Mouse (Mus musculus): Measurements from ENCODE around the gene Rps6kl1. TPM values are rescaled to one million over a fixed set of nuclear protein-coding genes. Genes with fewer than 3 reads are reported as not detected.

Rps6kl1 gene
- total and polyA plus RNA-seq, 3 experiments, result 5.4 to 6.2 TPM; not detected in 1

DNA sequence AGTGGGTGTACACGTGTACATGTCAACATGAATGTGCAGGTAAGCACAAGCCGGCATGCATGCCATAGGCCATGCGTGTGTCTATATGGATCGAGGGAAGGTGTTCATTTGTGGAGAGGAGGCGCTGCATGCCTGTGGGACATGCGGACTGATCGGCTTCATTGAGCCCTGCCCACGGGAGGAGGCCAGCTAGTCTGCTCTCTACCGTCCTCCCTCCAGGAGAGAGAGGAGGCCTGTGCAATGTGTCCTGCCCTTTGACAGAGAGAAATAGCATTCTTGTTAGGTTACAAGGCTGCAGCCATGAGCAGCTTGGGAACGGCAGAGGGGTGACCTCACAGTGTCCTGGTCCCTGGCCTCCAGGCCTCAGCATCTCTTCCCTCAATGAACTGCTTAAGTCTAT is 45.1 kb upstream of the Rps6kl1 start:
- Histone ChIP-seq H3K36me3 (ENCODE audit: control insufficient read depth in 1 of 2, insufficient read depth in 2 of 2, low read length in 2 of 2) (no peaks in the 10 kb centered on the region), H3K9ac (ENCODE audit: control insufficient read depth, low read depth, low read length, poor library complexity, severe bottlenecking) (no peak overlapping the region), H3K4me3 (ENCODE audit: control insufficient read depth in 1 of 2, insufficient read depth in 1 of 2, low read depth in 2 of 2, low read length in 2 of 2) (no peak overlapping the region), H3K4me1 (ENCODE audit: control insufficient read depth in 1 of 2, insufficient read depth in 2 of 2, low read length in 2 of 2) (peaks cover 0 to 5% of the 10 kb centered on the region in 2 experiments; a peak in 2 of 4 replicates), H3K27me3 (ENCODE audit: control insufficient read depth in 1 of 2, insufficient read depth in 2 of 2, low read length in 2 of 2) (peaks cover 2 to 4% of the 10 kb centered on the region in 2 experiments; a peak in 2 of 4 replicates), H3K9me3 (replicated peaks; ENCODE audit: insufficient read depth, low read length) (no peaks in the 10 kb centered on the region), H3K27ac (ENCODE audit: control insufficient read depth, low read depth, low read length) (no peak overlapping the region), H3K79me2 (ENCODE audit: control insufficient read depth, insufficient read depth, low read length, poor library complexity) (no peaks in the 10 kb centered on the region)
- no peak for DNase-seq (ENCODE audit: low read depth, low spot score)
- no peak for TF ChIP-seq ZMIZ1 (IDR thresholded peaks at IDR 0.05; ENCODE audit: low read depth, low read length)
- no peak for TF ChIP-seq UBTF (IDR thresholded peaks at IDR 0.05; ENCODE audit: borderline replicate concordance, insufficient read depth, low read depth, low read length)

DNA sequence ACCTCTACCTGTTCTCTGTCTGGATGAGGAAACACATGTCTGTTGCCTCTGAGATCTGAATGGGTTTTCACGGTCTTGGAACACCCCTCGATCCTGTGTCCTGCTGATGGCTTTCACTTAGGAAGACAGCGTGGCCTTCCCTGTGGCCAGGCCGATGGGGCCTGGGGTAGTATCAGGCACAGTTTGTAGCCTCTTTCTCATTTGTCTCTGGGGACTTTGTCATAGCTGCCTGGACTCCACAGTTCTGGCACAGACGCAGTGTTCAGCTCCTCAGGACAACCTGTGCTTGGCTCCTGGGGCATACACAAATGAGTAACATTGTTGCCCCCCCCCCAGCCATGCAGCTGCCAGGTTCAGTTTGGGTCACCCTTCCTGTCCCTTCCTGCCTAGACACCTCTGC is 44.0 kb upstream of the Rps6kl1 start:
- Histone ChIP-seq H3K27me3 (ENCODE audit: control insufficient read depth in 1 of 2, insufficient read depth in 2 of 2, low read length in 2 of 2) (peaks cover 2 to 4% of the 10 kb centered on the region in 2 experiments; a peak in 2 of 4 replicates), H3K9ac (ENCODE audit: control insufficient read depth, low read depth, low read length, poor library complexity, severe bottlenecking) (no peak overlapping the region), H3K4me3 (ENCODE audit: control insufficient read depth in 1 of 2, insufficient read depth in 1 of 2, low read depth in 2 of 2, low read length in 2 of 2) (no peak overlapping the region), H3K4me1 (ENCODE audit: control insufficient read depth in 1 of 2, insufficient read depth in 2 of 2, low read length in 2 of 2) (peaks cover 0 to 8% of the 10 kb centered on the region in 2 experiments; a peak in 3 of 4 replicates), H3K36me3 (ENCODE audit: control insufficient read depth in 1 of 2, insufficient read depth in 2 of 2, low read length in 2 of 2) (no peaks in the 10 kb centered on the region; a peak in 1 of 4 replicates), H3K27ac (ENCODE audit: control insufficient read depth, low read depth, low read length) (no peak overlapping the region), H3K79me2 (ENCODE audit: control insufficient read depth, insufficient read depth, low read length, poor library complexity) (no peaks in the 10 kb centered on the region), H3K9me3 (replicated peaks; ENCODE audit: insufficient read depth, low read length) (no peaks in the 10 kb centered on the region)
- DNase-seq (ENCODE audit: low read depth, low spot score), result no peak
- TF ChIP-seq E2F4 (IDR thresholded peaks at IDR 0.05; ENCODE audit: borderline replicate concordance, low read depth, low read length), result no peak
- TF ChIP-seq TCF12 (IDR thresholded peaks at IDR 0.05; ENCODE audit: low read depth, low read length), result no peak
- TF ChIP-seq POLR2AphosphoS2 (IDR thresholded peaks at IDR 0.05; ENCODE audit: low read length), result no peak
- TF ChIP-seq RCOR1 (IDR thresholded peaks at IDR 0.05; ENCODE audit: low read depth, low read length), result no peak
- no peak for TF ChIP-seq POLR2AphosphoS5 (IDR thresholded peaks at IDR 0.05; ENCODE audit: borderline replicate concordance, low read depth, low read length)
- TF ChIP-seq ZC3H11A (IDR thresholded peaks at IDR 0.05; ENCODE audit: low read depth, low read length), result no peak
- TF ChIP-seq GABPA (IDR thresholded peaks at IDR 0.05; ENCODE audit: low read depth, low read length), result no peak
- no peak for TF ChIP-seq SMC3 (IDR thresholded peaks at IDR 0.05; ENCODE audit: low read depth, low read length)
- TF ChIP-seq USF2 (IDR thresholded peaks at IDR 0.05; ENCODE audit: borderline replicate concordance in 1 of 2, insufficient read depth in 1 of 2, low read depth in 1 of 2, low read length in 2 of 2), result no peak
- no peak for TF ChIP-seq ETS1 (IDR thresholded peaks at IDR 0.05; ENCODE audit: low read depth, low read length)
- TF ChIP-seq POLR2A (IDR thresholded peaks at IDR 0.05; ENCODE audit: control insufficient read depth in 1 of 2, insufficient read depth in 1 of 2, low read depth in 1 of 2, low read length in 2 of 2, poor library complexity in 1 of 2), result no peak
- no peak for TF ChIP-seq MYB (IDR thresholded peaks at IDR 0.05; ENCODE audit: low read depth, low read length)
- TF ChIP-seq MXI1 (IDR thresholded peaks at IDR 0.05; ENCODE audit: low read depth, low read length), result no peak
- TF ChIP-seq CHD1 (IDR thresholded peaks at IDR 0.05; ENCODE audit: low read depth, low read length), result no peak

Measured in MEL (cell line).